Comparison of ENCODE assay signal across 8 mouse cellular contexts in genomic region chr7:27326101-27326880, GRCm38 (mm10). TPM values are rescaled to one million over a fixed set of nuclear protein-coding genes. Genes with fewer than 3 reads are reported as not detected.
DNase-seq lines count a peak whose midpoint lies in the region; ATAC-seq and TF ChIP-seq lines count a peak whose summit lies in the region.

No protein-coding gene starts in this region.

- peak overlapping the region; percentile 34; the same call in 1 of the 2 replicates for H3K4me3 ChIP-seq in bone marrow macrophage, adult 2 months (ENCODE audit: insufficient read depth, low read length)
- H3K4me3 ChIP-seq in embryonic facial prominence, embryonic 11.5 days (ENCODE audit: low read depth, low read length) = 0 out of 2 replicates have a peak overlapping the region, but pooled peaks have one; percentile 6
- H3K4me3 ChIP-seq in midbrain, embryonic 15.5 days = no peak overlapping the region

- no peaks in the 10 kb centered on the region for H3K36me3 ChIP-seq in embryonic facial prominence, embryonic 11.5 days (replicated peaks; ENCODE audit: control insufficient read depth, insufficient read depth, low read depth, low read length)
- no peaks in the 10 kb centered on the region for H3K36me3 ChIP-seq in midbrain, embryonic 15.5 days (replicated peaks)

- peak; percentile 28 for DNase-seq in embryonic facial prominence, embryonic 11.5 days (ENCODE audit: low spot score)
- DNase-seq in heart, postnatal 10 days = peak; percentile 57 to 58
- DNase-seq in kidney, postnatal 36 days = peak; percentile 62 to 65
- DNase-seq in spleen, postnatal 36 days (ENCODE audit: low spot score in 2 of 2) = no peak
- DNase-seq in left cerebral cortex, postnatal 36 days (ENCODE audit: low spot score in 2 of 2) = no peak
- no peak for DNase-seq in natural killer cell, adult 2 months (ENCODE audit: low spot score in 2 of 2)

- H3K27ac ChIP-seq in bone marrow macrophage, adult 2 months (ENCODE audit: insufficient read depth, low read depth, low read length) = no peak overlapping the region
- no peak overlapping the region for H3K27ac ChIP-seq in embryonic facial prominence, embryonic 11.5 days (replicated peaks; ENCODE audit: low read depth, low read length)
- H3K27ac ChIP-seq in midbrain, embryonic 15.5 days = no peak overlapping the region

- no peak for TF ChIP-seq CTCF in bone marrow macrophage, adult 2 months (IDR thresholded peaks at IDR 0.05; ENCODE audit: low read depth, low read length)

- no peaks in the 10 kb centered on the region for H3K9me3 ChIP-seq in embryonic facial prominence, embryonic 11.5 days (replicated peaks; ENCODE audit: control insufficient read depth, low read length)
- H3K9me3 ChIP-seq in midbrain, embryonic 15.5 days = no peaks in the 10 kb centered on the region

- TF ChIP-seq POLR2A in bone marrow macrophage, adult 2 months (IDR thresholded peaks at IDR 0.05; ENCODE audit: borderline replicate concordance, low read depth, low read length) = no peak

- peak overlapping the region; percentile 47 for H3K4me2 ChIP-seq in embryonic facial prominence, embryonic 11.5 days (ENCODE audit: low read depth, low read length)
- H3K4me2 ChIP-seq in midbrain, embryonic 15.5 days = no peak overlapping the region

- H3K27me3 ChIP-seq in embryonic facial prominence, embryonic 11.5 days (ENCODE audit: control insufficient read depth, insufficient read depth, low read length) = peaks cover 47% of the 10 kb centered on the region
- H3K27me3 ChIP-seq in midbrain, embryonic 15.5 days (replicated peaks) = peaks cover 67% of the 10 kb centered on the region

- 26% methylated on average over 34 of the region's 34 CpGs for WGBS in embryonic facial prominence, embryonic 11.5 days
- WGBS in midbrain, embryonic 15.5 days = 36% methylated on average over 34 of the region's 34 CpGs

- peak; percentile 22; the same call in 1 of the 2 replicates for ATAC-seq in embryonic facial prominence, embryonic 11.5 days (replicated peaks; ENCODE audit: insufficient number of reproducible peaks, low FRiP score, low TSS enrichment, low read depth)
- ATAC-seq in midbrain, embryonic 15.5 days (replicated peaks) = 0 out of 2 replicates have a peak, but pooled peaks have one; percentile 31

- peaks cover 14% of the 10 kb centered on the region for H3K4me1 ChIP-seq in bone marrow macrophage, adult 2 months (ENCODE audit: control insufficient read depth, insufficient read depth, low read length)
- H3K4me1 ChIP-seq in embryonic facial prominence, embryonic 11.5 days (ENCODE audit: control insufficient read depth, insufficient read depth, low read length) = peaks cover 8% of the 10 kb centered on the region
- peaks cover 30% of the 10 kb centered on the region for H3K4me1 ChIP-seq in midbrain, embryonic 15.5 days

- peak overlapping the region; percentile 22; the same call in 1 of the 2 replicates for H3K9ac ChIP-seq in embryonic facial prominence, embryonic 11.5 days (replicated peaks; ENCODE audit: low read length)
- no peak overlapping the region for H3K9ac ChIP-seq in midbrain, embryonic 15.5 days

- intact Hi-C loops in heart, postnatal 10 days (cut with DNase I) = no loop called here
- intact Hi-C loops in left cerebral cortex, postnatal 36 days (cut with DNase I) = no loop called here

RNA-seq across cellular contexts. Expression of gene Ltbp4, which starts 11.2 kb away (rescaled TPM):
- 0.84 TPM in 1 of 2 replicates, not detected in the other for polyA plus RNA-seq in bone marrow macrophage, adult 2 months (2012; ENCODE audit: insufficient read depth, insufficient read length, missing spikeins)
- polyA plus RNA-seq in embryonic facial prominence, embryonic 11.5 days (2014; fragmentation: Nextera tagmentation; extraction: Ambion mirVana) = 6.3 and 6.6 TPM in 2 replicates
- 100 to 1,000 TPM; 387 to 393 TPM for total RNA-seq in heart, postnatal 10 days (2021)
- 13.4 and 15.7 TPM in 2 replicates for polyA plus RNA-seq in midbrain, embryonic 15.5 days (2015; fragmentation: Nextera tagmentation; extraction: Ambion mirVana)
- 10 to 100 TPM; 36.3 to 50.7 TPM for total RNA-seq in left cerebral cortex, postnatal 36 days (2021)

RNA-seq across cellular contexts. Expression of gene Shkbp1, which starts 29.5 kb away (rescaled TPM):
- 51.0 and 60.8 TPM in 2 replicates for polyA plus RNA-seq in bone marrow macrophage, adult 2 months (2012; ENCODE audit: insufficient read depth, insufficient read length, missing spikeins)
- polyA plus RNA-seq in embryonic facial prominence, embryonic 11.5 days (2014; fragmentation: Nextera tagmentation; extraction: Ambion mirVana) = 50.2 and 57.5 TPM in 2 replicates
- 10 to 100 TPM; 13.8 to 17.5 TPM for total RNA-seq in heart, postnatal 10 days (2021)
- polyA plus RNA-seq in midbrain, embryonic 15.5 days (2015; fragmentation: Nextera tagmentation; extraction: Ambion mirVana) = 63.9 and 64.7 TPM in 2 replicates
- total RNA-seq in left cerebral cortex, postnatal 36 days (2021) = 10 to 100 TPM; 12.4 to 35.7 TPM

RNA-seq across cellular contexts. Expression of gene Gm20479, which starts 30.9 kb away (rescaled TPM):
- 10.4 TPM in 1 of 2 replicates, not detected in the other for polyA plus RNA-seq in bone marrow macrophage, adult 2 months (2012; ENCODE audit: insufficient read depth, insufficient read length, missing spikeins)
- 0.45 TPM in 1 of 2 replicates, not detected in the other for polyA plus RNA-seq in embryonic facial prominence, embryonic 11.5 days (2014; fragmentation: Nextera tagmentation; extraction: Ambion mirVana)
- total RNA-seq in heart, postnatal 10 days (2021) = under 1 TPM in 1 of 2 experiments, not detected in 1; 0.99 TPM
- polyA plus RNA-seq in midbrain, embryonic 15.5 days (2015; fragmentation: Nextera tagmentation; extraction: Ambion mirVana) = not detected in 2 replicates
- total RNA-seq in left cerebral cortex, postnatal 36 days (2021) = not detected

Comparison
In these comparisons a context has a peak if more than half of its experiments do, and no peak if none do; other contexts are left out.
1. DNase-seq: peak in embryonic facial prominence, embryonic 11.5 days (single experiment), heart, postnatal 10 days (2 of 2) and kidney, postnatal 36 days (2 of 2); none in spleen, postnatal 36 days (0 of 2), left cerebral cortex, postnatal 36 days (0 of 2) and natural killer cell, adult 2 months (0 of 2).